Mouse (Mus musculus) midbrain, embryonic 13.5 days (tissue): ENCODE measurements around the gene Itpr2. TPM values are rescaled to one million over a fixed set of nuclear protein-coding genes. Genes with fewer than 3 reads are reported as not detected.

ENCODE experiments used
- ATAC-seq: fragments of 200-750 bp; cut with Nextera tagmentation; 2 replicates; pipeline ENCODE4 v1.8.0; 2017; ENCODE audit warnings: mild to moderate bottlenecking, moderate TSS enrichment, moderate library complexity
- H3K27ac ChIP-seq: fragments of 300-500 bp; sonication (generic); 2 replicates; pipeline ENCODE4 v1.5.1; 2015; ENCODE audit warnings: inconsistent platforms, mild to moderate bottlenecking, moderate library complexity
- H3K27me3 ChIP-seq: fragments of 300-500 bp; sonication (generic); 2 replicates; pipeline ENCODE4 v1.6.1; 2015; ENCODE audit warnings: mild to moderate bottlenecking, inconsistent platforms
- H3K36me3 ChIP-seq: fragments of 300-500 bp; sonication (generic); 2 replicates; pipeline ENCODE4 v1.6.1; 2015; ENCODE audit warnings: mild to moderate bottlenecking, inconsistent platforms
- H3K4me1 ChIP-seq: fragments of 300-500 bp; sonication (generic); replicated peaks from 2 replicates; pipeline ENCODE4 v1.6.1; 2015; ENCODE audit warnings: inconsistent platforms
- H3K4me2 ChIP-seq: fragments of 300-500 bp; sonication (generic); replicated peaks from 2 replicates; pipeline ENCODE4 v1.6.1; 2015; ENCODE audit warnings: moderate library complexity, mild to moderate bottlenecking, inconsistent platforms
- H3K4me3 ChIP-seq: fragments of 300-500 bp; sonication (generic); replicated peaks from 2 replicates; pipeline ENCODE4 v1.5.1; 2015; ENCODE audit warnings: mild to moderate bottlenecking, inconsistent platforms
- H3K9ac ChIP-seq: fragments of 300-500 bp; sonication (generic); replicated peaks from 2 replicates; pipeline ENCODE4 v1.6.1; 2015; ENCODE audit warnings: mild to moderate bottlenecking, inconsistent platforms
- H3K9me3 ChIP-seq: fragments of 300-500 bp; sonication (generic); 2 replicates; pipeline ENCODE4 v1.6.1; 2016; ENCODE audit warnings: mild to moderate bottlenecking, inconsistent platforms
- WGBS: fragments of 180-500 bp; shearing (Covaris S2); methylation state at CpG from one replicate; pipeline ENCODE4 v1.1.7; 2015; 5-methylcytosine and 5-hydroxymethylcytosine counted together
- polyA plus RNA-seq: library from polyadenylated mRNA; unstranded; fragments of >200 nt; fragmentation: Nextera tagmentation; extraction: Ambion mirVana; gene quantifications from 2 replicates; pipeline ENCODE4 v1.2.1, GENCODE M21; 2015

Itpr2 gene
- polyA plus RNA-seq, 1 experiment from 2014 or later, result 4.5 TPM

DNA sequence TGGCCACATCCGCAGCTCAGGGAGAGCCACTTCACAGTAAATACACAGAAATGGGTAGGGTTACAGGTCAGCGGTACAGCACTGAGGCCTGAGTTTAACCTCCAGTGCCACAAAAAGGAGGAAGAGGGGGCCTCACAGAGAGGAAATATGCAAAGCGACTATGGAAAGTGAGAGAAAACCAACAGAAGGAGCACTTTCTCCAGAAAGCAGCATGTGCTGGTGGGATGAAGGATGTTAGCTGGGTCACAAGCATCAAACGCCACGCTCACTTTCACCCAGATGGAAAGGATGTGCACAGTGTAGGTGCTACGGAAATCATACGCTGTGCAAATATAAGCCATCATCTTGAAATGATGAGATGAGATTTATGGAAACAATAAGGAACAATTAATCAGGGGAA, 28.3 kb upstream of the Itpr2 start:
- Histone ChIP-seq H3K9me3 (no peaks in the 10 kb centered on the region), H3K4me1 (no peaks in the 10 kb centered on the region), H3K27ac (no peak overlapping the region), H3K9ac (no peak overlapping the region), H3K36me3 (no peaks in the 10 kb centered on the region), H3K4me2 (no peak overlapping the region), H3K27me3 (no peaks in the 10 kb centered on the region), H3K4me3 (no peak overlapping the region)
- 93% methylated on average over 7 of the region's 7 CpGs for WGBS
- no peak for ATAC-seq

DNA sequence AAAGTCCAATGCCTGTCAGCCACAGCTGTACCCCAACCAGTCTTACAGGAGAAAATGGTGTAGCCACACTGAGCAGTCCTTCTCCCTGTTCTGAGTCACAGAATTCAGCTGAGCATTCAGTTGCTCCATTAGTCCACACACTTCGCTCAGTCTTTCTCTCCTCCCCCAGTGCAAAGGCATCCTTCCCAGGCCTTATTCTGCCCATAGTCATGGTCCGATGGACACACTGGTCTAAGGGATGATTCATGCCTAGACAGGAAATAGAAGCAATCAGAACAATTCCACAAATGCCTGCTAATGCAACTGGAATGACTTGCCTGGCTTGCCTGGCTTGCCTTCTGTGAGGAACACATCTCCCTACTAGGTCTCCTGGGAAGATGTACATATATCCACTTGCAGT, 25.5 kb upstream of the Itpr2 start:
- no peak overlapping the region for H3K27ac ChIP-seq
- WGBS, result 94% methylated on average over 2 of the region's 2 CpGs
- ATAC-seq, result no peak

DNA sequence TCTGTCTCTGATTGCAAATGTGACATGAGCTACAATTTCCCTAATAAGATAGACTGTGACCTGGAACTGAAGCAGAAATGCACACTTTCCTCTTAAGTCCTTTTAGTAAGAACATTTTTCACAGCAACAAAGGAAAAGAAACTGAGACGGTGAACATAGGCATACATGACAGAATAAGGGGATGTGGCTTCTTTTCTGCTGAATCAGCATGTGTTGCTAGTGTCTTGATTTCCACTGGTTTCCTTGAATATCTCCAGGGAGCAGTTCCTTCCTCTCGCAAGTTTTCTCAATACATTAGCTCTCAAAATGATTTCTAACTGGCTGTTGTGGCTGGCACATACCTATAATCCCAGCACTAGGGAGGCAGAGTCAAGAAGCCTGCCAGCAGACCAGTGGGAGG, 23.5 kb upstream of the Itpr2 start:
- Histone ChIP-seq H3K9ac (no peak overlapping the region), H3K4me2 (no peak overlapping the region), H3K9me3 (0 out of 2 replicates have a peak, but pooled peaks cover 5% of the 10 kb centered on the region), H3K4me1 (no peaks in the 10 kb centered on the region), H3K36me3 (no peaks in the 10 kb centered on the region), H3K4me3 (no peak overlapping the region), H3K27ac (no peak overlapping the region), H3K27me3 (no peaks in the 10 kb centered on the region)
- ATAC-seq, result no peak
- 84% methylated on average over 2 of the region's 2 CpGs for WGBS

More for the DNA sequence above, 25.5 kb upstream of the Itpr2 start:
- no peaks in the 10 kb centered on the region for H3K27me3 ChIP-seq
- H3K9me3 ChIP-seq, result 0 out of 2 replicates have a peak, but pooled peaks cover 5% of the 10 kb centered on the region
- H3K4me3 ChIP-seq, result no peak overlapping the region
- H3K9ac ChIP-seq, result no peak overlapping the region
- no peak overlapping the region for H3K4me2 ChIP-seq
- no peaks in the 10 kb centered on the region for H3K4me1 ChIP-seq
- no peaks in the 10 kb centered on the region for H3K36me3 ChIP-seq

DNA sequence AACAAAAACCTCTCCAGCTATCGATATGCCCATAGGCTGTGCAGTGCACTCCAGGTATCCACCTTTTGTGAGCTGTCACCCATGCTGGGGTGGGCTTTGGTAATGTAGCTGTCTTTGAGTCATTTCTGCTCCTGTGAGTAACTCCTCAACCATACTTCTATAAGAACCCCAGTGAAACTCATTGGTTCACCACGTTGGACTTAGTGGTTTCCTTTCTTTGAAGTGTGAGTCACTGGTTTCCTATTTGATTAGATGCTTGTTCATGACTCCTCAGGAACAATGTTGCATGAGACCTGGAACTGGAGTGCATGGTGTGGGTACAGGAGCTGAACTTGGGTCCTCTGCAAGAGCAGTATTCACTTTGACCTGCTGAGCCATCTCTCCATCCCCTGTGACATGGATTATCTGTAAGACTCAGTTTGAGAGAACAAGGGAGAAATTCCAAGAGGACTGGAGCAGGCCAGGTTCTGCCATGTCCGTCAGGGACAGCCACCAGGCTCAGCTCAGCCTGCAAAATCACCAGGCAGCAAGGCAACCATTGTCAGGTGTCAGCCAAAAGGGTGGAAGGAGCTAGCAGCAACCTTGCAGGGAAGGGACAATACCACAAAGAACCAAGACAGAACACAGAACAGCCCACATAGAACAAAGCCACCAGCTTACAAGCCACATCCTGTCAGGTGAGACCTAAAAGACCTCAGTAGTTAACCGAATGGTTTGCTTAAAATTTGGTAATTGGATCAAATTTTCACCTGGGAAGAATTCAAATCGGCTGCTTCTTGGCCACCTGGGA, 19.6 kb upstream of the Itpr2 start:
- Histone ChIP-seq H3K4me2 (no peak overlapping the region), H3K9me3 (0 out of 2 replicates have a peak, but pooled peaks cover 5% of the 10 kb centered on the region), H3K9ac (no peak overlapping the region), H3K4me3 (no peak overlapping the region), H3K36me3 (no peaks in the 10 kb centered on the region), H3K27me3 (no peaks in the 10 kb centered on the region), H3K27ac (no peak overlapping the region), H3K4me1 (no peaks in the 10 kb centered on the region)
- no peak for ATAC-seq
- WGBS, result 84% methylated on average over 5 of the region's 5 CpGs

DNA sequence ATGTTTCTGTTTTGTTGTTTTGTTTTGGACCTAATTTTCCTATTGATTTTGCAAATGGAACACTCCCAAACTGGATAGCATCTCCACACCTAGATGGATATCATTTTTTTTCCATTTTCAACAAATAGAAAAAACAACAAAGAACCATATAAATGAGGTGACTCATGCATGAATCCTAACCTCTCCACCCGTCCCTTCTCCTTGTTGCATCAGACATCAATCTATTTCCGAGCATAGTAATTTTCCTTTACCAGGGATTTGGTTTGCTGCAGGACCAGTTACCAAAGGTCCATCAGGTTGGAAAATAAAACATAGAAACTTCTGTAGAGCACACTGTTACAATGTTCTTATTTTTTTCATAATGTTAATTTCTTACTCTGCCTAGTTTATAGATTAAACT, 17.0 kb upstream of the Itpr2 start:
- H3K4me3 ChIP-seq, result no peak overlapping the region
- no peak overlapping the region for H3K4me2 ChIP-seq
- no peaks in the 10 kb centered on the region for H3K27me3 ChIP-seq
- 0 out of 2 replicates have a peak, but pooled peaks cover 5% of the 10 kb centered on the region for H3K9me3 ChIP-seq
- no peak for ATAC-seq
- H3K4me1 ChIP-seq, result 0 out of 2 replicates have a peak, but pooled peaks cover 2% of the 10 kb centered on the region
- no peak overlapping the region for H3K27ac ChIP-seq
- no peak overlapping the region for H3K9ac ChIP-seq
- no peaks in the 10 kb centered on the region for H3K36me3 ChIP-seq
- 68% methylated on average over 2 of the region's 2 CpGs for WGBS

DNA sequence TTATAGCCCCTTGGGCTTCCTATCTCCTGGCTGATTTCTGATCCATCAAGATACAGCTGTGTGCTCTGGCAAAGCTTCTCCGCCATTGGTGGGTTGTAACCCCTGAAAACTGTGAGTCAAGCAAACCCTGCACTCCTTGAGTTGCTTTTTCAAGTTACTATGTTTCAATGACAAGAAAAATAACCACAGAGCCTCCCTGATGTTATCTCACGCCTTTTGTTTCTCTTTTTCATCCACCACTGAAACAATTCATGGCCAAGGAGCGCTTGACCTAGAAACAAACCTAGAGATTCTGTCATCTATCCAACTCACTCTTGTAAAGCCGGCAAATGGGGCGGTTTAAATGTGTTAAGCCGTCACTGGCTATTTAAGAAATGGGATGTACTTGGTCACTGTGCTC, 13.9 kb upstream of the Itpr2 start:
- no peak overlapping the region for H3K4me2 ChIP-seq
- no peak overlapping the region for H3K27ac ChIP-seq
- WGBS, result 86% methylated on average over 6 of the region's 6 CpGs
- no peak for ATAC-seq
- 0 out of 2 replicates have a peak, but pooled peaks cover 2% of the 10 kb centered on the region for H3K4me1 ChIP-seq
- no peak overlapping the region for H3K9ac ChIP-seq
- H3K9me3 ChIP-seq, result no peaks in the 10 kb centered on the region
- H3K36me3 ChIP-seq, result no peaks in the 10 kb centered on the region
- no peak overlapping the region for H3K4me3 ChIP-seq
- H3K27me3 ChIP-seq, result no peaks in the 10 kb centered on the region

DNA sequence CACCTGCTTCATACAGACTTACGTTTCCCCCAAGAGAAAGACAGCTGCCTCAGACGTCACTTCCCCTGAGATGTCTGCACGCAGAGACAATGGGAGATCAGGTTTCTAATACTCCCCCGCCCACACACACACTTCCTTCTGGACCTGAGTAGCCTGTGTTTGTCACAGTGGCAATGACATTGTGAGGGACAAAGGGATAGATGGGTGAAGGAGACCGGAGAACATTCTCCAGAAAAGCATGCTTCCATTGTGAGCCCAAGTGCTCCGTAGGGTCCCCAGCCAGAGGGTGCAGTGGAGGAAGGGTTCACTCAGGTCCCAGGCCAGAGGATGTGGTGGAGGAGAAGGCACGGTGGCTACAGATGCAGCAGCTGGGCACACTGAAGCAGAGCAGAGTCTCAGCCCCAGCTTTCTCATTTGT, 12.5 kb upstream of the Itpr2 start:
- 49% methylated on average over 7 of the region's 7 CpGs for WGBS
- Histone ChIP-seq H3K36me3 (no peaks in the 10 kb centered on the region), H3K27me3 (no peaks in the 10 kb centered on the region), H3K4me3 (no peak overlapping the region), H3K4me2 (no peak overlapping the region), H3K9ac (no peak overlapping the region), H3K9me3 (no peaks in the 10 kb centered on the region), H3K4me1 (0 out of 2 replicates have a peak, but pooled peaks cover 2% of the 10 kb centered on the region), H3K27ac (no peak overlapping the region)
- no peak for ATAC-seq

DNA sequence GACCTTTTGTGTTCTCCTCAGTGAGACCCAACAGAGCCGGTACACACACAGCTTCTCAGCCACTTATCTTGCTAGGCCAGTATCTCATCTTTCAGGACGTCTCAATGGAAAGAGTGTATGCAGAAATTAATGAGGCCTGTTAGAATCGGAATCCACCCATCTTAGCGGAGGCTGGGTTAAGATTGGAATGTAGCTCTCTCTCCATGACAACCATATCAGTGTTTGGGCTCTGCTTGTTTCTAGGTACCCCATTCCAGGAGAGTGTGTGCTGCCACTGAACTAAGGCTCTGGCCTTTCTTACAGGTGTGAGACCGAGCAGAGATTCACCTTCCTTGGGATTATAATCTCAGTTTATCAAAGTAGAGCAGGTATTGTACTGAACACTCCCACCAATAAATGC, 11.9 kb upstream of the Itpr2 start:
- H3K4me1 ChIP-seq, result 0 out of 2 replicates have a peak, but pooled peaks cover 2% of the 10 kb centered on the region
- H3K4me2 ChIP-seq, result no peak overlapping the region
- H3K4me3 ChIP-seq, result no peak overlapping the region
- no peak overlapping the region for H3K9ac ChIP-seq
- H3K9me3 ChIP-seq, result no peaks in the 10 kb centered on the region
- ATAC-seq, result no peak
- no peaks in the 10 kb centered on the region for H3K27me3 ChIP-seq
- no peaks in the 10 kb centered on the region for H3K36me3 ChIP-seq
- no peak overlapping the region for H3K27ac ChIP-seq
- WGBS, result 70% methylated on average over 5 of the region's 5 CpGs

DNA sequence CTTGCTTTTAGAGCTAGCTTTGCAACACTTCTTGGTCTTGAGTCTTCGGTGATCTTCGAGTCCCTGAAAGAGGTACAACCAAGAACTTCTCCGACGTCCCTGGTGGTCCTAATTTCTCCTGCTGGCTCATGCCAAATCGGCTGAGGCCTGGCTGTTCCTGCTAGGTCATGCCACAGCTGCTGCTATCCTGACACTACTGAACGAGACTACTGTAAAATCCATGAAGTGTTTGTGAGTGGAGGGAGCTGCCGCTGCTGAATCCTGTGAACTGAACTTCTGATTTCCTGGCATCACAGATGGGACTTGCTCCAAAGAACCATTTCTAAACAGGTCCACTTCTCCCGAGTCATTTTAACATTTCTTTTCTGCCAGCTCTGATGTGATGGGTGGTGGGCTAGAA, 11.4 kb upstream of the Itpr2 start:
- Histone ChIP-seq H3K9ac (no peak overlapping the region), H3K36me3 (no peaks in the 10 kb centered on the region), H3K4me1 (0 out of 2 replicates have a peak, but pooled peaks cover 2% of the 10 kb centered on the region), H3K9me3 (no peaks in the 10 kb centered on the region), H3K4me3 (no peak overlapping the region), H3K4me2 (no peak overlapping the region), H3K27me3 (no peaks in the 10 kb centered on the region), H3K27ac (no peak overlapping the region)
- WGBS, result 93% methylated on average over 8 of the region's 8 CpGs
- ATAC-seq, result no peak

DNA sequence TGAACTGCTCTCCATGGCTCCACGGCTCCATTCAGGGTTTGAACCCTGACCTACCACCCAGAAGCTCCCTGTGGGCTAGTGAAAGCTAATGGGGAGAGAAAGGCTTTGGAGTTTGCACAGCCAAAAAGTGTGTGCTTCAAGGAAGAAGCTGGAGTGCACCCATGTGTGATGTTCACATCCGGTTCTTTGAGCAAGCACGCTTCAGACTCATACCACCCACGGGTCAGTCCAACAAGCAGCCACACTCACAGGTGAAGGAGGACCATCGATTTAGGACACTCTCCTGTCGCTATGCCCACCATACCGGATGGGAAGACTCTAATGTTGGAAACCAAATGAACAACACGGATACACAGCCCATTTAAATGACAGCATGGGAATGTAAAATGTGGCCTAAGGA, 9.5 kb upstream of the Itpr2 start:
- Histone ChIP-seq H3K9me3 (no peaks in the 10 kb centered on the region), H3K27me3 (no peaks in the 10 kb centered on the region), H3K36me3 (no peaks in the 10 kb centered on the region), H3K4me1 (0 out of 2 replicates have a peak, but pooled peaks cover 2% of the 10 kb centered on the region), H3K27ac (no peak overlapping the region), H3K4me3 (no peak overlapping the region), H3K4me2 (no peak overlapping the region), H3K9ac (no peak overlapping the region)
- no peak for ATAC-seq
- 76% methylated on average over 8 of the region's 8 CpGs for WGBS

DNA sequence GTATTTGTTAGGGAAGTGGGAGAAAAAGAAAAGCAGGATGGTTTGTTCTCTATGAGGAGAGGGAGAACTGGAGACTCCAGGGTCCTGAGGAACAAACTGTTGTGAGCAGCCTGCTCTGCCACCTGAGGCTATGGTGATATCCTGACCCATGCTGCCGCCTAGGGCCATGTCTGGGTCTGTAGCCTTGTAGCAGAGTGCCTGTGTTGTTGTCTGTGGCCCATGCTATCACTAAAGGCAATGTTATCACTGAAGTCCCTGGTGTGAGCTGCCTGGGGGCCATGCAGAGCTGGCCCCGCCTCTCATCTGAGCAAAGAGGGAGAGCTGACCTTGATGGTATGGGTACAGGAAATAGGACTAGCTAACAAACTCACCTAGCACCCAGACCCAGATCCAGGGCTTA, 7.9 kb upstream of the Itpr2 start:
- Histone ChIP-seq H3K4me2 (no peak overlapping the region), H3K27ac (no peak overlapping the region), H3K27me3 (no peaks in the 10 kb centered on the region), H3K4me1 (0 out of 2 replicates have a peak, but pooled peaks cover 2% of the 10 kb centered on the region), H3K4me3 (no peak overlapping the region), H3K36me3 (no peaks in the 10 kb centered on the region), H3K9ac (no peak overlapping the region), H3K9me3 (no peaks in the 10 kb centered on the region)
- no peak for ATAC-seq
- 68% methylated on average over 2 of the region's 2 CpGs for WGBS

DNA sequence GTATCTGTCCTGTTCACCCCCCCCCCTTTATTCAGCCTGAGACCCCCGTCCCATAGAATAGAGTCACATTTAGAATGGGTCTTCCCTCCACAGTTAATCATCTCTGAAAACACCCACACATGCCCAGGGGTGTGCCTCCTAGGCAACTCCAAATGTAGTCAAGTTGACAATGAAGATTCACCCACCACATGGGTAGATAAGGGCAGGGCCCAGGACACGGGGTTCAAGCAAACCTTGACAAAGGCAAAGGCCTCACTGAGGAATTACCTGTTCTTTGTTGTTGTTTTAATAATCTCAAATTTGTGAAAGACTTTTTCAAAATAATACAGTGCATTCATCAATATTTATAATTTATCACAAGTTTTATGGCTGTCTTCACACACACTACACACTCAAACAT, 2.4 kb upstream of the Itpr2 start:
- Histone ChIP-seq H3K36me3 (no peaks in the 10 kb centered on the region), H3K9me3 (no peaks in the 10 kb centered on the region), H3K4me3 (no peak overlapping the region), H3K4me1 (peaks cover 19% of the 10 kb centered on the region), H3K27ac (no peak overlapping the region), H3K27me3 (peaks cover 37% of the 10 kb centered on the region), H3K4me2 (no peak overlapping the region), H3K9ac (no peak overlapping the region)
- ATAC-seq, result no peak
- WGBS, result 90% methylated on average over 2 of the region's 2 CpGs
